Mouse (Mus musculus): ENCODE data around the gene Isca1. TPM values are rescaled to one million over a fixed set of nuclear protein-coding genes. Genes with fewer than 3 reads are reported as not detected.
"Not testable (repeated sequence)": the region's sequence is repeated elsewhere in the genome, so short reads cannot be mapped to it uniquely, and the experiment has no call there.

Gene Isca1
- polyA plus RNA-seq, 1 experiment from 2014 or later, result 131 TPM

DNA sequence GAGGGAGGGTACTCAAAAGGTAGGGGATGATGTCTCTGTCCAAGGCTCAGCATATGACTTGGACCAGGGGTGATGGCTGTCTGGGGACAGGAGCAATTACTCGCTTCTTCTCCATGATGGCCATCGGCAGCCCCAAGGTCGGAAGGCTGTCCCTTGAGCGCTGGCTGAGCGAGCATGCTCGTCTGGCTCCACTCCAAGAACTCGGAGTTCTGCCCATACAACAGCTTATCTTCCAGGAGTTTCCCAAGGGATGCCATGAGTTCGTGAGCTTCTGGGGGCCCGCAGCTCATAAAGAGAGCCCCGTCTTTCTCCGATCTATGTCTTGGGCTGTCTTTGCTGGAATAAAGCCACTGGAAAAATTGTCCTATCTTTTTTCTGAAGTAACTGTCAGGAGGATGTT lies 28.5 kb downstream of the Isca1 start:
- no peaks in the 10 kb centered on the region for H3K4me1 ChIP-seq (ENCODE audit: control insufficient read depth, insufficient read depth, low read length)
- ATAC-seq (ENCODE audit: insufficient read depth, low FRiP score, low TSS enrichment) (no peak), DNase-seq (ENCODE audit: low spot score) (no peak)
- H3K27me3 ChIP-seq (ENCODE audit: control insufficient read depth, insufficient read depth, low read length), result no peaks in the 10 kb centered on the region
- no peaks in the 10 kb centered on the region for H3K9me3 ChIP-seq (ENCODE audit: control insufficient read depth, low read length)
- no peak overlapping the region for H3K4me3 ChIP-seq (ENCODE audit: low read depth, low read length)
- H3K36me3 ChIP-seq (ENCODE audit: control insufficient read depth, insufficient read depth, low read length), result no peaks in the 10 kb centered on the region
- no peak overlapping the region for H3K4me2 ChIP-seq (ENCODE audit: low read depth)
- 92% methylated on average over 11 of the region's 11 CpGs for WGBS
- H3K9ac ChIP-seq (ENCODE audit: low read length), result no peak overlapping the region
- no peak overlapping the region for H3K27ac ChIP-seq (ENCODE audit: low read depth, low read length)

DNA sequence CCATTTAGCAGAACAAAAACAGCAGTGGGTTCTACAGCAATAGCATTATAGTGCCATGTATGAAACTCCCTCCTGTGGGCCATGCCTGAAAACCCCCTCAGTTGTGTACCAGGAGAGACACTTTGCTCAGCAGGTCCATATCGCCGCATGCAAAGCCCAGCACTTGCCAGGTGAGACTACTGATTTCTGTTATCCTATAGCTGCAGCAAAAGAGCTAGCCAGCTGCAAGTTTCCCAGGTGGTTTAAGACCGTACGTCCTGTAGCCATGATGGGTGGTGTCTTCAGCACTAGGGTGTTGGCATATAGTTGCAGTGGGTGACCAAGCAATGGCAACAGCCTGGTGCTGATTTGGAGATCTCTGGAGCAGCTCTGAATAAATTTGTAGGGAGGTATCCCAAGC lies 30.2 kb downstream of the Isca1 start:
- WGBS, result 91% methylated on average over 4 of the region's 4 CpGs

DNA sequence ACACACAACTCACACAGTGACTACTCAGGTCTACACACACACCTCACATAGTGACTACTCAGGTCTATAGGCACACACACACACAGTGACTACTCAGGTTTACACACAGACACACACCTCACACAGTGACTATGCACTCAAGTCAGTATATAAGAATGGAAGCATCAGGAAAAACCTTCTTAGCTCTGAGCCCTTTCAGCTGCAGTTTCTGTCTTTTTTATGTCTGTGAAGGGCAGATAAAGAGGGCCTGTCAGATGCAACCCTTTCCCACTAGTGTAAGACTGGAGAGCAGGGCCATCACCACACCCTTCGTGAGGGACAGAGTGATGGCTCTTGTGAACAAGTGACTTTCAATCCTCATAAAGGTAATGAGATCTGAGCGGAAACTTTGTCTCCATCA lies 31.2 kb downstream of the Isca1 start:
- H3K4me1 ChIP-seq (ENCODE audit: control insufficient read depth, insufficient read depth, low read length), result no peaks in the 10 kb centered on the region
- H3K27ac ChIP-seq (ENCODE audit: low read depth, low read length), result no peak overlapping the region
- no peak overlapping the region for H3K4me3 ChIP-seq (ENCODE audit: low read depth, low read length)
- H3K9me3 ChIP-seq (ENCODE audit: control insufficient read depth, low read length), result no peaks in the 10 kb centered on the region
- no peaks in the 10 kb centered on the region for H3K36me3 ChIP-seq (ENCODE audit: control insufficient read depth, insufficient read depth, low read length)
- 87% methylated on average over 2 of the region's 2 CpGs for WGBS
- no peaks in the 10 kb centered on the region for H3K27me3 ChIP-seq (ENCODE audit: control insufficient read depth, insufficient read depth, low read length)
- H3K9ac ChIP-seq (ENCODE audit: low read length), result no peak overlapping the region
- ATAC-seq (ENCODE audit: insufficient read depth, low FRiP score, low TSS enrichment), result no peak
- H3K4me2 ChIP-seq (ENCODE audit: low read depth), result no peak overlapping the region
- no peak for DNase-seq (ENCODE audit: low spot score)

More for the DNA sequence above, 30.2 kb downstream of the Isca1 start:
- DNase-seq (ENCODE audit: low spot score), result no peak
- no peak for ATAC-seq (ENCODE audit: insufficient read depth, low FRiP score, low TSS enrichment)
- no peaks in the 10 kb centered on the region for H3K9me3 ChIP-seq (ENCODE audit: control insufficient read depth, low read length)
- no peak overlapping the region for H3K9ac ChIP-seq (ENCODE audit: low read length)
- H3K27ac ChIP-seq (ENCODE audit: low read depth, low read length), result no peak overlapping the region
- H3K27me3 ChIP-seq (ENCODE audit: control insufficient read depth, insufficient read depth, low read length), result no peaks in the 10 kb centered on the region
- no peak overlapping the region for H3K4me2 ChIP-seq (ENCODE audit: low read depth)
- no peaks in the 10 kb centered on the region for H3K36me3 ChIP-seq (ENCODE audit: control insufficient read depth, insufficient read depth, low read length)
- H3K4me3 ChIP-seq (ENCODE audit: low read depth, low read length), result no peak overlapping the region
- no peaks in the 10 kb centered on the region for H3K4me1 ChIP-seq (ENCODE audit: control insufficient read depth, insufficient read depth, low read length)

DNA sequence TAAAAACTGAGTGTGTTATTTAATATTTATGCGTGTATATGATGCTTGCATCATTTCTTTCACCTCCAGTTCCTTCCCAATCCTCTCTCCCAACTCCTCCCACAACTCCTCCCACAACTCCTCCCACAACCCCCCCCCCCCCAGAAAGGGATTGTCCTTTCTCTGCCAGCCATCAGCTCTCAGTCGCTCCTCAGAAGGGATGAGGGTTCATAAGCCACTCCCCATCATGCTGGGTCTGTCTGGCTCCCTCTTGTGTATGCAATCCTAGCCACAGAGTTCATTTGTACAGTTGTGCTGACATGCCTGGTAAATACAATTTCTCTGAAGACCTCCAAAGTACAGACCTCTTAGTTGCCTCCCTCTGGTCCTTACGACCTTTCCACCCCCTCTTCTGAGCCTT lies 34.4 kb downstream of the Isca1 start:
- Histone ChIP-seq H3K9me3 (ENCODE audit: control insufficient read depth, low read length) (no peaks in the 10 kb centered on the region), H3K4me1 (ENCODE audit: control insufficient read depth, insufficient read depth, low read length) (no peaks in the 10 kb centered on the region), H3K4me2 (ENCODE audit: low read depth) (no peak overlapping the region), H3K27ac (ENCODE audit: low read depth, low read length) (no peak overlapping the region), H3K9ac (ENCODE audit: low read length) (no peak overlapping the region), H3K27me3 (ENCODE audit: control insufficient read depth, insufficient read depth, low read length) (no peaks in the 10 kb centered on the region), H3K4me3 (ENCODE audit: low read depth, low read length) (no peak overlapping the region), H3K36me3 (ENCODE audit: control insufficient read depth, insufficient read depth, low read length) (no peaks in the 10 kb centered on the region)
- 36% methylated on average over 3 of the region's 3 CpGs for WGBS
- ATAC-seq (ENCODE audit: insufficient read depth, low FRiP score, low TSS enrichment) (no peak), DNase-seq (ENCODE audit: low spot score) (peak; percentile 29)

DNA sequence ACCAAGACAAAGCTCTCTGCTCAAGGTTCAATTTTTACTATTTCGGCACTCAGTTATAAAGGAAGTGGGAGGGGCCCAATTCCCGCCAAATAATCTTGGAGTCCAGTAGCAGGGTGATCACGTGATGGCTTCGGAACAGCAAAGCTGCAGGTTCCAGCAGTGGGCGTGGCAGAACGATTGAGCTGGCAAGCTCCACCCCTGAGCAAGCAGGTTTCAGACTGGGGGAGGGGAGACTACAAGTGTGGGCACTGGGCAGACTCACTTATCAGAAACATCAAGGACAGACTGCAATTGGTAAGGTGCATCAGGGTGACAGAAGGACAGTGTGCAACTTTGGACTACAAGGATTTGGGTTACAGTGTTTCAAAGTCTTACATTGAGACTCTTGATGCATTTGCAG lies 35.3 kb downstream of the Isca1 start:
- not testable (repeated sequence) for H3K4me3 ChIP-seq (ENCODE audit: low read depth, low read length); H3K36me3 ChIP-seq (ENCODE audit: control insufficient read depth, insufficient read depth, low read length); H3K9ac ChIP-seq (ENCODE audit: low read length); H3K27me3 ChIP-seq (ENCODE audit: control insufficient read depth, insufficient read depth, low read length); H3K4me2 ChIP-seq (ENCODE audit: low read depth); H3K4me1 ChIP-seq (ENCODE audit: control insufficient read depth, insufficient read depth, low read length); DNase-seq (ENCODE audit: low spot score); H3K9me3 ChIP-seq (ENCODE audit: control insufficient read depth, low read length); H3K27ac ChIP-seq (ENCODE audit: low read depth, low read length); ATAC-seq (ENCODE audit: insufficient read depth, low FRiP score, low TSS enrichment)
- 29% methylated on average over 6 of the region's 6 CpGs for WGBS

DNA sequence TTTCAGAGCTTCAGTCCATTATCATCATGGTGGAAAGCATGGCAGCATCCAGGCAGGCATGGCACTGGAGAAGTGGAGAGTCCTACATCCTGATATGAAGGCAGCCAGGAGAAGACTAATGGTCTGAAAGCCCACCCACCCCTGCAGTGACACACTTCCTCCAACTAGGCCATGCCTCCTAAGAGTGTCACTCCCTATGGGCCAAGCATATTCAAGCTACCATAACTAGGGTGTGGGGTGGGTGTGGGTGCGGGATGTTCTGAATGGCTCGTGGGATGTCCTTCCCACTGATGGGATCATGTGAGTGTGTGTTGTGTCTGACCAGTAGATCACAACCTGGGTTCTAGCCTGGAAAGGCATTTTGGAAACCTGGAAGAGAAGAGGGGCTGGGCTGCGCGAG lies 35.7 kb downstream of the Isca1 start:
- Histone ChIP-seq H3K27me3 (ENCODE audit: control insufficient read depth, insufficient read depth, low read length) (no peaks in the 10 kb centered on the region), H3K36me3 (ENCODE audit: control insufficient read depth, insufficient read depth, low read length) (no peaks in the 10 kb centered on the region), H3K4me3 (ENCODE audit: low read depth, low read length) (no peak overlapping the region), H3K27ac (ENCODE audit: low read depth, low read length) (no peak overlapping the region), H3K4me1 (ENCODE audit: control insufficient read depth, insufficient read depth, low read length) (no peaks in the 10 kb centered on the region), H3K9me3 (ENCODE audit: control insufficient read depth, low read length) (no peaks in the 10 kb centered on the region), H3K9ac (ENCODE audit: low read length) (no peak overlapping the region), H3K4me2 (ENCODE audit: low read depth) (no peak overlapping the region)
- ATAC-seq (ENCODE audit: insufficient read depth, low FRiP score, low TSS enrichment), result no peak
- WGBS, result 85% methylated on average over 2 of the region's 4 CpGs
- DNase-seq (ENCODE audit: low spot score), result no peak

DNA sequence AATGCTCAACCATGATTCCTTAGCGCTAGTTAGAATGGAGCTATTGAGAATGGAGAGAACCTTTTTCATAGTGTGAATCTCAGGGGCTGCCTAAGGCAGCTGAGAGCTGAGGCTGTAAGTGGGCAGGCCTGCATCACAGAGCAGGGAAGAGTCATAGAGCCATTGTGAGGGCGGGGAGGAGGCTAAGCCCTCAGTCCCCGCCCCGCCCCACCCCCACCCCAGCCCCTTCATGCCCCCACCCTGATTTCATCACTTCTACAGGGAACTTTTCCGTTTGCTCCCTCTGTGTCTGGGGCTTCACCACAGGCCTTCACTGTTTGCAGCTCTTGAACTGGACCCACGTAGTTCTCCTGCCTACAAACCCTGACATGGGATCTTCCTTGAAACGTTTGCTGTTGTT lies 38.0 kb downstream of the Isca1 start, which contains the start of gene Spata31d1d:
Spata31d1d (minus strand) TSS at position 101 of the 400 bp plus-strand sequence.
- Histone ChIP-seq H3K4me2 (ENCODE audit: low read depth) (no peak within 1 kb of the TSS), H3K9me3 (ENCODE audit: control insufficient read depth, low read length) (no peaks in the 10 kb centered on the region), H3K27ac (ENCODE audit: low read depth, low read length) (no peak within 1 kb of the TSS), H3K4me1 (ENCODE audit: control insufficient read depth, insufficient read depth, low read length) (no peaks in the 10 kb centered on the region), H3K4me3 (ENCODE audit: low read depth, low read length) (no peak within 1 kb of the TSS), H3K27me3 (ENCODE audit: control insufficient read depth, insufficient read depth, low read length) (no peaks in the 10 kb centered on the region), H3K36me3 (ENCODE audit: control insufficient read depth, insufficient read depth, low read length) (no peaks in the 10 kb centered on the region), H3K9ac (ENCODE audit: low read length) (no peak within 1 kb of the TSS)
- no peak for ATAC-seq (ENCODE audit: insufficient read depth, low FRiP score, low TSS enrichment)
- no peak for DNase-seq (ENCODE audit: low spot score)
- 43% methylated on average over 5 of the region's 7 CpGs for WGBS

DNA sequence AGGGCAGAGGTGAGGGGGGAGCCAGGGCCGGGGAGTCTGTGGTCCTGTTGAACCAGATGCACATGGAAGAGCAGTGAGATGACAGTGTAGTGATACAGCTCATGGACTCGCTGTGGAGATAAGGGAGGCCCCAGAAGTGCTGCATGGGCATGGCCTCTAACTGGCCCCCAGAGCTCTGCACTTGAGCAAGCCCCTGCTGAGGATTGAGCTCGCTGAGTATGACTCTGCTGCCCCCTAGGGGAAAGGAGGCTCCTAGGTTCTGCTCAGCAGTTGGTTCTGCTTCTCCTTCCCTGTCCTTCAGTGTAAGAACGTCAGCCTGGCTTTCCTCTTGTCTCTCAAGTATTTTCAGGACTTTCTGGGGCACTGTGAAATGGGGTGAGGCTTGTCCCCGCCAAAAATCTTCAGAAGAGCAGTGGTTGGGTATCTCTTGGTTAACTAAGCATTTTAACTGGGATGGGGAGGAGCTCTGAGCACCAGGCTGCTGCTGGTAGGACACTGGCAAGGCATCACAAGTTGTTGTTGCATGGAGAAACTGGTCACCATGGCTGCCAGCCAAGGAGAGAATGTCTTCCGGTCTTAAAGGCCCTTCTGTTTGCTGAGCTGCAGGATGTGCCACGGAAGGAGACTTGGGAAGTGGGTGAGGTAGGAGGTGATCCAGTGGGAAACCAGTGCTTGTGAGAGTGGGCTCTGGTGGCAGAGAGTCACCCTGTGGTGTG lies 41.1 kb downstream of the Isca1 start:
- ATAC-seq (ENCODE audit: insufficient read depth, low FRiP score, low TSS enrichment), result peak; percentile 81
- H3K9ac ChIP-seq (ENCODE audit: low read length), result no peak overlapping the region

DNA sequence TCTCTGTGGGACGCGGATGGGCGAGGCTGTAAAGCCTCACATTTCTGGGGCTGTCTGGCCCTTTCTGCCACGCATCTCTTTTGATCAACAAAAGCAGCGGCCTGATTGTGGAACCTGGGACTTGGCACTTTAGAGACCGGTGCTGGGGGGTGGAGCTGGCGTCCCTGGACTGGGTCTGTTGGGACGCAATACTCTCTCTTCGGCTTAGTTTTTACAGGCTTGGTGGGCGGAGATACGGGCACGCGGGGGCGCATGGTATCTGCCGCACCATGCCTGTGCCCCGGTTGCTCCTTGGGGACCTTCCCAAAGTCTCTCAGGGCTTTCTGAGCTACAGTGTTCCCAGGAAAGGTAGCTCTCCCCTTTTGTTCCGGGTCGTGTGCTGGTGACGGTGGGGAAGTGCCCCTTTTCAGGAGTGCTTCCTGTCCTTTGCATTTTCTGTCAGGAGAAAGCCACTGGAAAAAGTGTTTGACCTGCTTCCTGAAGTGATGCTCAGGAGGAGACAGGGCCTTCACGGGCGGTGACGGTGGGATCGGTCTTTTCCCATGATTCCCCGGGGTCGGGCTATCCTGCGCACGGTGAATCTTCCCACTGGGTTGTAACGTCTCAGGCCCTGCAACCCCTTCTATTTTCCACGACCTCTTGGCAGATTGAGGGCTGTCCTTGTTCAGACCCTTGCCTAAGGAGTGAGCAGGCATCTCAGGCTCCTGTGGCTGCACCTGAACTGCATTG lies 43.3 kb downstream of the Isca1 start:
- peak overlapping the region; percentile 28 for H3K4me2 ChIP-seq (ENCODE audit: low read depth)
- H3K9me3 ChIP-seq (ENCODE audit: control insufficient read depth, low read length), result no peaks in the 10 kb centered on the region
- no peaks in the 10 kb centered on the region for H3K36me3 ChIP-seq (ENCODE audit: control insufficient read depth, insufficient read depth, low read length)
- peak overlapping the region; percentile 0 for H3K9ac ChIP-seq (ENCODE audit: low read length)
- H3K4me1 ChIP-seq (ENCODE audit: control insufficient read depth, insufficient read depth, low read length), result no peaks in the 10 kb centered on the region
- 0 out of 2 replicates have a peak overlapping the region, but pooled peaks have one; percentile 8 for H3K4me3 ChIP-seq (ENCODE audit: low read depth, low read length)
- DNase-seq (ENCODE audit: low spot score) (no peak), ATAC-seq (ENCODE audit: insufficient read depth, low FRiP score, low TSS enrichment) (no peak)
- H3K27me3 ChIP-seq (ENCODE audit: control insufficient read depth, insufficient read depth, low read length), result no peaks in the 10 kb centered on the region
- 35% methylated on average over 29 of the region's 29 CpGs for WGBS
- H3K27ac ChIP-seq (ENCODE audit: low read depth, low read length), result no peak overlapping the region

More for the DNA sequence above, 41.1 kb downstream of the Isca1 start:
- peak; percentile 86 for DNase-seq (ENCODE audit: low spot score)
- H3K4me1 ChIP-seq (ENCODE audit: control insufficient read depth, insufficient read depth, low read length), result no peaks in the 10 kb centered on the region
- no peak overlapping the region for H3K4me3 ChIP-seq (ENCODE audit: low read depth, low read length)
- WGBS, result 31% methylated on average over 7 of the region's 7 CpGs
- H3K27me3 ChIP-seq (ENCODE audit: control insufficient read depth, insufficient read depth, low read length), result no peaks in the 10 kb centered on the region
- H3K9me3 ChIP-seq (ENCODE audit: control insufficient read depth, low read length), result no peaks in the 10 kb centered on the region
- no peak overlapping the region for H3K4me2 ChIP-seq (ENCODE audit: low read depth)
- H3K27ac ChIP-seq (ENCODE audit: low read depth, low read length), result no peak overlapping the region
- no peaks in the 10 kb centered on the region for H3K36me3 ChIP-seq (ENCODE audit: control insufficient read depth, insufficient read depth, low read length)
